Mouse (Mus musculus): ENCODE measurements around the gene Tada2b.

The Tada2b gene

GRCm38 (mm10) chr5:36444611-36445010 is 39.5 kb downstream of the Tada2b start:
- DNase-seq, result peak; percentile 13

DNA sequence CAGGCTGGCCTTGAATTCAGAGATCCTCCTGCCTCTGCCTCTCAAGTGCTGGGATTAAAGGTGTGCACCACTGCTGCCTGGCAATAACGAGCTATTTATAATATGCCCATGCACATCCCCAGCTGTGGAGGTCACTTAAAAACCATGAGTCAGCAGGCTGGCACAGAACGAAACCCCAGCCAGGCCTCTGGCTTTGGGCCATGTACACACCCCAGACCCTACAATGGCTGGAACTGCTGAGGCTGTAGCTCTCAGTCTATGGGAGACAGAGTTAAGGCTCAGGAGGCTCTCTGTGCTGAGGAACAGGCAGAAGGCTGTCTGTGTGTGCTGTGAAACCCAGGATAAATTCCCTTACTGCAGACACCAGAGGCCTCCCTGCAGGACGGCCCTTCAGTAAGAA is 43.3 kb downstream of the Tada2b start:
- DNase-seq, result no peak

DNA sequence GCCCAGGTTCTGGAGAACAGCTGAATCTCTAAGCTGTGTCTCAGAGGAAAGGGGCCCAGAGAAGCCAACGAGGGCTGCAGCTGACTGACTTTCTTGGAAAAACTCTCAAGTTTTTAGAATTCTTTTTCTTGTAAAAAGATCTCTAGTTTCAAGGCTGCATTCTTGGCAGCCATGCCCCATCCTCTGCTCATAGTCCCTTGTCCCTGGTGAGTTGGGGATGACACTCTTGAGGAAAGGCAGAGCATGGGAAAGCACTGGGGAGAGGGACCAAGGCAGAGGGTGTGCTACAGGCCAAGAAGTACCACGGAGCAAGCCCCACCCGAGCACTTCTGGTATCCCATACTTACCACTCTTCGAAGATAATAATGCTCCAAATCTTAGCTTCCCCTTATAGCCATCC is 47.2 kb downstream of the Tada2b start:
- no peak for DNase-seq

GRCm38 (mm10) chr5:36434398-36434967 is 49.6 kb downstream of the Tada2b start:
- DNase-seq, result no peak

DNA sequence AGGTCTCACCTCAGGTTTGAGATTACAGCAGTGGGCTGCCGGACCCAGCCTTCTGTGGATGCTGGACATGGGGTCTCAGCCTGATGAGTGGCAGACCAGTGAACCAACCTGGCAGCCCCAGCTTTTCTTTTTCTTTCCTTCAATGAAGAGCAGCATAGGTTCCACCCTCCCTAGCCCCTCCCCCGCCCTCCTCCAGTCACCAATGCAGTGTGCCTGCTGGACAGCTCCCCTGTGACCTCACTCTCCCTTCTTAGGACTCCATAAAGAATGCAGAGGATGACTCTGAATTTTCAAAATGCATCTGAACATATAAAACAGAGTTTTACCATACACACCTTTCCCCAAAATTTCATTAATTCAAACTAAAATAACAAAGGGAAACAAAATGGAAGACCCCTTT is 52.4 kb downstream of the Tada2b start:
- DNase-seq, result no peak

DNA sequence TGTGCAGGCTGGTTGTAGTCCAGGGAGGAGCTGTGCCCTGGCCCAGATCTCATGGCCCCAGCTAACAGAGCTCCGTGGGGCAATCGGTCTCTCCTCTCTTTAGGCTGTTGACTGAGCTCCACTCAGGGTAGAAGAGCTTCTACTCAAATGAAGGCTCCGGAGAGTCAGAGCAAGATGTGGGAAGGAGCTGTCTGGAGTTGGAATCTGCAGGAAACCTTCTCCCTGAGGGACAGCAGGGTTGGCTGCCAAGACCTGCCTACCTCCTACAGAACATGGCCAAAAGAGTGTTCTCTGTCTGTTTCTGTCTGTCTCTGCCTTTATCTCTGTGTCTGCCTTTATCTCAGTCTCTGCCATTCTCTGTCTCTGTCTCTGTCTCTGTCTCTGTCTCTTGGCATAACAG is 54.5 kb downstream of the Tada2b start:
- DNase-seq, result no peak

GRCm38 (mm10) chr5:36427831-36428230 is 56.3 kb downstream of the Tada2b start:
- DNase-seq, result no peak

- DNase-seq, result no peak
Observed at GRCm38 (mm10) chr5:36426404-36426803, 57.7 kb downstream of the Tada2b start.

- DNase-seq, result no peak
Observed at GRCm38 (mm10) chr5:36424676-36425075, 59.4 kb downstream of the Tada2b start.

All from cerebellum, adult 11-12 months (tissue).